In genomic region chr15:6568605-6569004, GRCm38 (mm10) we compare ENCODE assay signal across 16 mouse cellular contexts. TPM values are rescaled to one million over a fixed set of nuclear protein-coding genes. Genes with fewer than 3 reads are reported as not detected.
DNase-seq lines count a peak whose midpoint lies in the region; ATAC-seq and TF ChIP-seq lines count a peak whose summit lies in the region.
"Had no signal": no experiment of that assay in that cellular context is flagged by ENCODE, and none has a peak within 500 bp of the region (broad histone marks: within the 10 kb centered on the region; RNA-seq: fewer than 3 reads in every experiment).

No protein-coding gene starts in this region.

- no peak for DNase-seq in cerebellum, adult 9-10 months
- no peak for DNase-seq in layer of hippocampus, postnatal 25 days (ENCODE audit: extremely low spot score in 1 of 2, low spot score in 1 of 2)
- no peak for DNase-seq in hindbrain, embryonic 11.5 days (ENCODE audit: low spot score)
- DNase-seq: cerebellum, adult 18-20 months; kidney, adult 18-20 months; thymus, postnatal 36 days had no signal

- no peak for TF ChIP-seq POLR2A in small intestine, adult 2 months (IDR thresholded peaks at IDR 0.05; ENCODE audit: low read depth, low read length)

- 0 out of 2 replicates have a peak, but pooled peaks have one; percentile 31 for ATAC-seq in cerebellum, adult (ENCODE audit: insufficient number of reproducible peaks, low FRiP score, low TSS enrichment)
- no peak for ATAC-seq in megakaryocyte, adult 5-6 weeks (ENCODE audit: poor library complexity, severe bottlenecking)
- ATAC-seq in hindbrain, embryonic 11.5 days (ENCODE audit: low FRiP score), result no peak
- ATAC-seq: forebrain, embryonic 13.5 days had no signal

- H3K4me3 ChIP-seq in megakaryocyte, embryonic 14.5 days (replicated peaks), result peak overlapping the region; percentile 83
- H3K4me3 ChIP-seq in brown adipose tissue, adult 24 weeks (ENCODE audit: insufficient read depth, low read depth, low read length), result no peak overlapping the region
- no peak overlapping the region for H3K4me3 ChIP-seq in small intestine, adult 2 months (ENCODE audit: low read depth, low read length)
- no peak overlapping the region for H3K4me3 ChIP-seq in hindbrain, embryonic 11.5 days (ENCODE audit: low read depth, low read length)
- H3K4me3 ChIP-seq: forebrain, embryonic 13.5 days; layer of hippocampus, adult 2 months; limb, embryonic 13.5 days; lung, embryonic 15.5 days; neural tube, embryonic 13.5 days had no signal

- H3K36me3 ChIP-seq in megakaryocyte, embryonic 14.5 days (replicated peaks; ENCODE audit: low read length), result peaks cover 93% of the 10 kb centered on the region
- H3K36me3 ChIP-seq in small intestine, adult 2 months (ENCODE audit: control insufficient read depth, insufficient read depth, low read length), result no peaks in the 10 kb centered on the region
- no peaks in the 10 kb centered on the region for H3K36me3 ChIP-seq in hindbrain, embryonic 11.5 days (ENCODE audit: control insufficient read depth, insufficient read depth, low read length)
- H3K36me3 ChIP-seq: limb, embryonic 13.5 days; lung, embryonic 15.5 days; neural tube, embryonic 13.5 days had no signal

- H3K9ac ChIP-seq in hindbrain, embryonic 11.5 days (ENCODE audit: low read depth, low read length), result no peak overlapping the region
- H3K9ac ChIP-seq: forebrain, embryonic 13.5 days; limb, embryonic 13.5 days; lung, embryonic 15.5 days; neural tube, embryonic 13.5 days had no signal

- H3K27ac ChIP-seq in brown adipose tissue, adult 24 weeks (replicated peaks; ENCODE audit: low read depth, low read length), result peak overlapping the region; percentile 64
- peak overlapping the region; percentile 39; the same call in 1 of the 2 replicates for H3K27ac ChIP-seq in small intestine, adult 2 months (ENCODE audit: insufficient read depth, low read depth, low read length)
- no peak overlapping the region for H3K27ac ChIP-seq in hindbrain, embryonic 11.5 days (ENCODE audit: low read depth, low read length)
- H3K27ac ChIP-seq: forebrain, embryonic 13.5 days; limb, embryonic 13.5 days; lung, embryonic 15.5 days; neural tube, embryonic 13.5 days had no signal

- WGBS in small intestine, adult 2 months, result 56% methylated on average over 3 of the region's 3 CpGs
- 87% methylated on average over 3 of the region's 3 CpGs for WGBS in hindbrain, embryonic 11.5 days

- H3K9me3 ChIP-seq in megakaryocyte, embryonic 14.5 days, result no peaks in the 10 kb centered on the region
- H3K9me3 ChIP-seq in hindbrain, embryonic 11.5 days (ENCODE audit: control insufficient read depth, low read length), result no peaks in the 10 kb centered on the region
- H3K9me3 ChIP-seq: forebrain, embryonic 13.5 days; limb, embryonic 13.5 days; lung, embryonic 15.5 days; neural tube, embryonic 13.5 days had no signal

- peaks cover 93% of the 10 kb centered on the region for H3K4me1 ChIP-seq in megakaryocyte, embryonic 14.5 days
- no peaks in the 10 kb centered on the region; the same call in 1 of the 2 replicates for H3K4me1 ChIP-seq in brown adipose tissue, adult 24 weeks (ENCODE audit: control insufficient read depth, insufficient read depth, insufficient read length, low read length)
- peaks cover 27% of the 10 kb centered on the region for H3K4me1 ChIP-seq in small intestine, adult 2 months (ENCODE audit: control insufficient read depth, insufficient read depth, insufficient read length, low read length)
- no peaks in the 10 kb centered on the region for H3K4me1 ChIP-seq in hindbrain, embryonic 11.5 days (replicated peaks; ENCODE audit: control insufficient read depth, insufficient read depth, low read length)
- H3K4me1 ChIP-seq: neural tube, embryonic 13.5 days had no signal

- H3K27me3 ChIP-seq in megakaryocyte, embryonic 14.5 days (replicated peaks), result no peaks in the 10 kb centered on the region
- H3K27me3 ChIP-seq in small intestine, adult 2 months (ENCODE audit: control insufficient read depth, insufficient read depth, low read length), result no peaks in the 10 kb centered on the region
- no peaks in the 10 kb centered on the region for H3K27me3 ChIP-seq in hindbrain, embryonic 11.5 days (ENCODE audit: control insufficient read depth, insufficient read depth, low read length)
- H3K27me3 ChIP-seq: forebrain, embryonic 13.5 days; limb, embryonic 13.5 days; lung, embryonic 15.5 days; neural tube, embryonic 13.5 days had no signal

- no peak for TF ChIP-seq CTCF in small intestine, adult 2 months (IDR thresholded peaks at IDR 0.05; ENCODE audit: extremely low read depth, insufficient read length, insufficient replicate concordance, low read depth, low read length)

- no peak overlapping the region for H3K4me2 ChIP-seq in hindbrain, embryonic 11.5 days (replicated peaks; ENCODE audit: low read depth, low read length)
- H3K4me2 ChIP-seq: forebrain, embryonic 13.5 days; limb, embryonic 13.5 days; lung, embryonic 15.5 days; neural tube, embryonic 13.5 days had no signal

RNA-seq across cellular contexts. Expression of gene Fyb, which starts 46.0 kb away (rescaled TPM):
- polyA plus RNA-seq in megakaryocyte, embryonic 14.5 days (2012; ENCODE audit: insufficient read depth, low replicate concordance), result 1,175 and 2,699 TPM in 2 replicates
- 319 and 334 TPM in 2 replicates for total RNA-seq in megakaryocyte, adult 5-6 weeks (2015)
- 128 and 161 TPM in 2 replicates for total RNA-seq in megakaryocyte, adult 5-6 weeks (2017)
- 4.6 and 12.6 TPM in 2 replicates for polyA plus RNA-seq in brown adipose tissue, adult 24 weeks (2012; ENCODE audit: insufficient read depth, insufficient read length, missing spikeins)
- polyA plus RNA-seq in small intestine, adult 2 months (2012; rRNA removed), result 67.5 and 97.3 TPM in 2 replicates
- 10 to 100 TPM in 1 of 2 experiments, 1 to 10 TPM in 1; 6.3 to 10.4 TPM for total RNA-seq in layer of hippocampus, postnatal 25 days (2021)
- polyA plus RNA-seq in hindbrain, embryonic 11.5 days (2014; fragmentation: Nextera tagmentation; extraction: Ambion mirVana), result 4.8 and 5.8 TPM in 2 replicates
